Mouse (Mus musculus) midbrain, embryonic 12.5 days (tissue): ENCODE measurements around the gene Sema6d. TPM values are rescaled to one million over a fixed set of nuclear protein-coding genes. Genes with fewer than 3 reads are reported as not detected.

Experiments
- ATAC-seq: fragments of 200-750 bp; cut with Nextera tagmentation; 2 replicates; pipeline ENCODE4 v1.8.0; 2017; ENCODE audit warnings: low read depth, moderate TSS enrichment, moderate library complexity; ENCODE audit not compliant: low FRiP score
- H3K27ac ChIP-seq: fragments of 300-500 bp; sonication (generic); replicated peaks from 2 replicates; pipeline ENCODE4 v1.5.1; 2016; ENCODE audit warnings: mild to moderate bottlenecking
- H3K27me3 ChIP-seq: fragments of 300-500 bp; sonication (generic); 2 replicates; pipeline ENCODE4 v1.6.1; 2016; ENCODE audit warnings: mild to moderate bottlenecking
- H3K36me3 ChIP-seq: fragments of 300-500 bp; sonication (generic); 2 replicates; pipeline ENCODE4 v1.6.1; 2016
- H3K4me1 ChIP-seq: fragments of 300-500 bp; sonication (generic); 2 replicates; pipeline ENCODE4 v1.6.1; 2016
- H3K4me2 ChIP-seq: fragments of 300-500 bp; sonication (generic); replicated peaks from 2 replicates; pipeline ENCODE4 v1.6.1; 2016; ENCODE audit warnings: mild to moderate bottlenecking, moderate library complexity
- H3K4me3 ChIP-seq: fragments of 300-500 bp; sonication (generic); 2 replicates; pipeline ENCODE4 v1.5.1; 2016; ENCODE audit warnings: mild to moderate bottlenecking
- H3K9ac ChIP-seq: fragments of 300-500 bp; sonication (generic); replicated peaks from 2 replicates; pipeline ENCODE4 v1.6.1; 2016; ENCODE audit warnings: mild to moderate bottlenecking, moderate library complexity
- H3K9me3 ChIP-seq: fragments of 300-500 bp; sonication (generic); 2 replicates; pipeline ENCODE4 v1.6.1; 2016; ENCODE audit warnings: mild to moderate bottlenecking
- WGBS: fragments of 180-500 bp; shearing (Covaris S2); methylation state at CpG from one replicate; pipeline ENCODE4 v1.1.7; 2016; 5-methylcytosine and 5-hydroxymethylcytosine counted together
- polyA plus RNA-seq: library from polyadenylated mRNA; unstranded; fragments of >200 nt; fragmentation: Nextera tagmentation; extraction: Ambion mirVana; gene quantifications from 2 replicates; pipeline ENCODE4 v1.2.1, GENCODE M21; 2016

The Sema6d gene
- polyA plus RNA-seq, 1 experiment from 2014 or later = 17.5 TPM

DNA sequence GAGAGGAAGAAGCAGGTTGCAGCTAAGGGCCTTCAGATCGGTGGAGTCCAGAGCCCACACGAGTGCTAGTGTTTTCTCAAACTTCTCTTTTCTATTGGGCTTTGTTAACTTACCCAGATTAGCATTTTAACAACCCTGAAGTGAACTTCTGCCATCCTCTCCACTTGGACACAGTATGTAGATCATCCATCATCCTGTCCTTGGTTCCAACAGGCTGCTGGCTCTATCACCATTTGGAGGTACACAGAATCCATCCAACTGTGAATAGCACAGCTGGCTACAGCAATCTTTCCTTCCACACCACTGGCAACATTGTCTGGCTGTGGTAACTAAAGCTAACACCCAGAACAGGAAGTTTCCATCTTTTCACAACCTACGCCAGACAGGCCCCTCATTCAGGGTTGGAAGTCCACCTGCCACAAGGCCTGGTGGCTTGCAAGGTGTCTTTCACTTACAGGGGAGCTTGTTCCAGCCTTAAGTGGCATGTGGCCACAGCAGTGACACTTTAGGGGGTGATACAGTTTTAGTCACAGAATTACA is 524.0 kb downstream of the Sema6d start:
- Histone ChIP-seq H3K4me2 (peak overlapping the region; percentile 98; the same call in 1 of the 2 replicates), H3K4me1 (peaks cover 19% of the 10 kb centered on the region), H3K9me3 (no peaks in the 10 kb centered on the region), H3K4me3 (no peak overlapping the region), H3K27ac (0 out of 2 replicates have a peak overlapping the region, but pooled peaks have one; percentile 1), H3K27me3 (peaks cover 27% of the 10 kb centered on the region), H3K9ac (no peak overlapping the region), H3K36me3 (no peaks in the 10 kb centered on the region)
- no peak for ATAC-seq
- WGBS = 63% methylated on average over 3 of the region's 3 CpGs

DNA sequence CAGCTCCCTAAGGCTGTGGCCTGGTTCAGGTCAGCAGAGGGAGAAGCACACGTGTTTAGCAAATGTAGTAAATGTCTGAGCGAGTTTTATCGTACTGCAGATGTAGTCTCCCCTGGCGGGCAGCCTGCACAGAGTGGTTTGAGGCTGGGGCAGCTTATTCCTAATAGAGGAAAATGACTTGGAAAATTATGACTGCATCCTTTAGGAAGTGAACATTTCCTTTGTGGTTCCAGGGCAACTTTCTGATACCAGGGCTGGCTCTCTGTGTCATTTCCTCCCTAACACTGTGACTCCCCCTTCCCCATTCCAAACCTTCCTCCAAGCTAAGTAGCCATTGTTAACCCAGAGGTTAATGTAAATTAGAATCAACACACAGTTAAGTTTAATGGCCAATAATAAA is 527.0 kb downstream of the Sema6d start:
- no peaks in the 10 kb centered on the region for H3K9me3 ChIP-seq
- peaks cover 24% of the 10 kb centered on the region for H3K27me3 ChIP-seq
- H3K4me3 ChIP-seq = no peak overlapping the region
- no peaks in the 10 kb centered on the region for H3K36me3 ChIP-seq
- H3K27ac ChIP-seq = no peak overlapping the region
- H3K9ac ChIP-seq = no peak overlapping the region
- peaks cover 13% of the 10 kb centered on the region; the same call in 1 of the 2 replicates for H3K4me1 ChIP-seq
- WGBS = 82% methylated on average over 4 of the region's 4 CpGs
- no peak for ATAC-seq
- no peak overlapping the region for H3K4me2 ChIP-seq

- Histone ChIP-seq H3K9ac (no peak overlapping the region), H3K27me3 (peaks cover 17% of the 10 kb centered on the region), H3K4me3 (no peak overlapping the region), H3K9me3 (no peaks in the 10 kb centered on the region), H3K36me3 (no peaks in the 10 kb centered on the region), H3K4me2 (no peak overlapping the region), H3K27ac (no peak overlapping the region), H3K4me1 (peaks cover 9% of the 10 kb centered on the region; the same call in 1 of the 2 replicates)
- ATAC-seq = no peak
- WGBS = 78% methylated on average over 9 of the region's 9 CpGs
These were observed 527.7 kb downstream of the Sema6d start for GRCm38 (mm10) chr2:124617440-124617839.

DNA sequence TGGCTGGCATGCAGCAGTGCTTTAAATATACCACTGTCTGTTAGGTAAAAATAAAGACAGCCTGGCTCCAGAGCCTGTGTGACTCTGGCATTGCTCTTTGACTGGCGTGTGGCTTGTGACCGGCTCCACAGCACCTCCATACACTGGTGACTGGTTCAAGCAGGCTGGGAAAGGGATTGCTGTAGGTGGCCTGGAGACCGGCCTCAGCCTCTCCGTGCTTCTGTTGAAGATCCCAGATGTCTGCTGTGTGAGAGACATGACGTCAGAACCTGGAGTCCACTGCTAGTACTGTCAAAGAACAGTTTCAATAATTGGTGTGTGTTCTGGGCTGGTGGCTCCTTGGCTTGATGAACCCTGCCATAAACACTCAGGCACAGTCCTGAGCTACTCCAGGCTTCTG is 528.3 kb downstream of the Sema6d start:
- Histone ChIP-seq H3K9me3 (no peaks in the 10 kb centered on the region), H3K36me3 (no peaks in the 10 kb centered on the region), H3K4me3 (no peak overlapping the region), H3K4me1 (0 out of 2 replicates have a peak, but pooled peaks cover 6% of the 10 kb centered on the region), H3K27me3 (peaks cover 11% of the 10 kb centered on the region; the same call in 1 of the 2 replicates), H3K27ac (no peak overlapping the region), H3K9ac (no peak overlapping the region), H3K4me2 (no peak overlapping the region)
- no peak for ATAC-seq
- 91% methylated on average over 5 of the region's 5 CpGs for WGBS

GRCm38 (mm10) chr2:124618526-124619219 is 528.9 kb downstream of the Sema6d start:
- Histone ChIP-seq H3K36me3 (no peaks in the 10 kb centered on the region), H3K9me3 (no peaks in the 10 kb centered on the region), H3K27me3 (peaks cover 8% of the 10 kb centered on the region; the same call in 1 of the 2 replicates), H3K4me2 (no peak overlapping the region), H3K4me3 (no peak overlapping the region), H3K9ac (no peak overlapping the region), H3K27ac (no peak overlapping the region), H3K4me1 (0 out of 2 replicates have a peak, but pooled peaks cover 6% of the 10 kb centered on the region)
- no peak for ATAC-seq
- 85% methylated on average over 3 of the region's 3 CpGs for WGBS

DNA sequence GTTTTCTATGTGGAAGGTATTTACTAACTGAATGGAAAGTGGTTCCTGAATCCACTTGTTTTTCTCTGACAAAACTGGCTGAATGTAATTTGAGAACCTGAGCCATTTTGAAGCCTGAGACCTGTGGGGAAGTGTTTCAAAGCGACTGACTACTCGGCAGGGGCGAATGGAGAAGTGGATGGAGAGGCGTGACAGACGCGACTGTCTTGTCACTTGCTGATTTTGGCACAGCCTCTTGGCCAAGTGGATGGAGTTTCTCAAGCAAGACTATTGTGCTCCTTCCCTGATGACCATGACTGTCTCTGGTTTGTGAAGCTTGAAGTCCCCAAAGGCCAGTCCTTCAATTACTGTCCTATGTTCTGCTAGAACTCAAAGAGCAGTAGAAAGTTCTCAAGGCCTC is 530.7 kb downstream of the Sema6d start:
- Histone ChIP-seq H3K27me3 (no peaks in the 10 kb centered on the region), H3K9me3 (no peaks in the 10 kb centered on the region), H3K4me2 (no peak overlapping the region), H3K4me1 (no peaks in the 10 kb centered on the region), H3K27ac (no peak overlapping the region), H3K9ac (no peak overlapping the region), H3K4me3 (no peak overlapping the region), H3K36me3 (no peaks in the 10 kb centered on the region)
- ATAC-seq = no peak
- WGBS = 78% methylated on average over 6 of the region's 6 CpGs

DNA sequence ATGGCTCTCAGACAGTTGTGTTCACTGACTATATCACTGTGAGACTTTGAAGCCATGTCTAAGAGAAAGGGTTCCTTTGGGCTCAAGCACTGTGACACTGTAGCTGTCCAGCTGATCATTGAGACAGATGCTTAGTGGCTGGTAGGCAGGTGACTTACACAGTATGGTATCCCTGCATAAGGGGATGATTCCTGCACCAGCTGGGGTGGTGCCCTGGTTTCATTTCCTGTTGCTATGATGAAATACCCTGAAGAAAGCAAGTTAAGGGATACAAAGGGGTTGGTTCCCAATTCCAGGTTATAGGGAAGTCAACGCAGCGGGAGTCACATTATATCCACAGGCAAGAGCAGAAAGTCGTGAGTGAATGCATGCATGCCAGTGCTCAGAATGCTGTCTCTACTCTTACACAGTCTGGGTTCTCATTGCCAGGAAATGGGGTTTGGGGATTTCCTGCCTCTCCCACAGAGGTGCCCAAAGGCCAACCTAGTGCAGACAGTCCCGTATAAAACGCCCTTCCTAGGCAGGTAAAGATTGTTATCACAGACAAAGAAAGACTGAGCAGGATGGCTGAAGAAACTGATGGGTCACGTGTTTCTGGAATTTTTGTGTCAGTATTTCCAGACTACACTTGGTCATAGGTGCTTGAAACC is 532.3 kb downstream of the Sema6d start:
- Histone ChIP-seq H3K27me3 (no peaks in the 10 kb centered on the region), H3K27ac (no peak overlapping the region), H3K4me1 (no peaks in the 10 kb centered on the region), H3K4me2 (no peak overlapping the region), H3K36me3 (no peaks in the 10 kb centered on the region), H3K4me3 (no peak overlapping the region), H3K9ac (no peak overlapping the region), H3K9me3 (no peaks in the 10 kb centered on the region)
- WGBS = 81% methylated on average over 6 of the region's 6 CpGs
- no peak for ATAC-seq

- Histone ChIP-seq H3K4me2 (no peak overlapping the region), H3K4me3 (no peak overlapping the region), H3K9me3 (no peaks in the 10 kb centered on the region), H3K9ac (no peak overlapping the region), H3K27me3 (no peaks in the 10 kb centered on the region), H3K27ac (no peak overlapping the region), H3K4me1 (no peaks in the 10 kb centered on the region), H3K36me3 (no peaks in the 10 kb centered on the region)
- ATAC-seq = no peak
- 95% methylated on average over 10 of the region's 10 CpGs for WGBS
These were observed 534.6 kb downstream of the Sema6d start for GRCm38 (mm10) chr2:124624247-124624929.

DNA sequence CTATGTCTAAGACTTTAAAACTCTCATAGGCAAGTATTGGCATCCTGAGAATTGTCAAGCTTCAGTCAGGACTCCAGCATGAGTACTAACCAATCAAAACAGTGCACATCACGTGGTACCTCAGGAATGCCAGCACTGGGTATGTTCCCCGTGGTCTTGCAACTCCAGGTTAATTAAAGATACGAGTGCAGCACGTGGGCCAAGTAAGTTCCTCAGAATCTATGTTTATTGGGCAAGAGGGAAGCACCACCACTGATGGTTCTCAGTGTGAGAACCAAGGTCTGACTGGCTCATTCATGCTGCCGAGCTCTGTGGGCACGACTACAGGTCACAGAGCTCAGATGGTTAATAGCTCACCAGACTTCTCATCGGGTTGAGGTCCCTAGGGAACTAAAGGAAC is 536.7 kb downstream of the Sema6d start:
- Histone ChIP-seq H3K4me1 (no peaks in the 10 kb centered on the region), H3K4me2 (no peak overlapping the region), H3K9me3 (no peaks in the 10 kb centered on the region), H3K36me3 (no peaks in the 10 kb centered on the region), H3K4me3 (no peak overlapping the region), H3K9ac (no peak overlapping the region), H3K27me3 (no peaks in the 10 kb centered on the region), H3K27ac (no peak overlapping the region)
- ATAC-seq = no peak
- WGBS = 82% methylated on average over 7 of the region's 7 CpGs

DNA sequence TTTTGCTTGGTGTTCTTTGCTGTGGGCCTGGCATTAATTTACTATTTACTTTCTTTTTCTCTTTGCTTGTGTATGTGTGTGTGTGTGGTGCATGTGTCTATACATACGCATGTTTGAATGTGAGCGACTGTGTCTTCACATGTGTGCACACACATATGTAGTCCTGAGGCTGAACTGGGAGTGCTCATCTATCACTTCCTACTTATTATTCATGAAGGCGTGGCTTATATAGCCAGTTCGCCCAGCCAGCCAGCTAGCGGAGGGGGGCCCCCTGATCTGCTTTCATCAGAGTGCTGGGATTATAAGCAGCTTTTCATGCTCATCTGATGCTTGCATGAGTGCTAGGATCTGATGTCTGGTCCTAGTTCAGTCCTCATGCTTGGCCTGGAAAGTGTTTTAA is 537.9 kb downstream of the Sema6d start:
- Histone ChIP-seq H3K9ac (no peak overlapping the region), H3K4me2 (no peak overlapping the region), H3K4me1 (no peaks in the 10 kb centered on the region), H3K36me3 (no peaks in the 10 kb centered on the region), H3K27ac (no peak overlapping the region), H3K4me3 (no peak overlapping the region), H3K27me3 (no peaks in the 10 kb centered on the region), H3K9me3 (no peaks in the 10 kb centered on the region)
- peak; percentile 38; the same call in 1 of the 2 replicates for ATAC-seq
- WGBS = 65% methylated on average over 5 of the region's 5 CpGs

DNA sequence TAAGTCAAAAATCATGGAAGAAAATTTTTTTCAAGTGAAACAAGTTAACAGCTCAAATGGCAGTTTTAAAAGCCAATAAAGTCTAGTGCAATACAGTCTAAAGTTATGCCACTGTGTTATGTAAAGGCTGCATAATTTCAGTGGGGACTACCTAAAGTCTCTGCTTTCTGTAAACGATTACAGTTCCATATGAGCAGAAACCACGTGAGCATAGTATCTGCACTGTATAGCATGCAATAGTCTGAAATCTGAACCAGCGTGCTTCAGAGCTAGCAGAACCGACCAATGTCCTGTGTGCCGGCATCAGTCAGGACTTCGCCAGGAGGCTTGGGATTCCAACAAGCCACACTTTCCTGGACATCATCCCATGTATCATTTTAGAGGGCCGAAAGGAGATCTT is 538.9 kb downstream of the Sema6d start:
- 93% methylated on average over 7 of the region's 7 CpGs for WGBS
- Histone ChIP-seq H3K36me3 (no peaks in the 10 kb centered on the region), H3K9ac (no peak overlapping the region), H3K9me3 (no peaks in the 10 kb centered on the region), H3K4me2 (no peak overlapping the region), H3K4me1 (no peaks in the 10 kb centered on the region), H3K27me3 (no peaks in the 10 kb centered on the region), H3K4me3 (no peak overlapping the region), H3K27ac (no peak overlapping the region)
- ATAC-seq = no peak
